Mouse (Mus musculus) midbrain, embryonic 11.5 days (tissue): ENCODE results near the gene Zfp629. TPM values are rescaled to one million over a fixed set of nuclear protein-coding genes. Genes with fewer than 3 reads are reported as not detected.

ENCODE experiments used
- ATAC-seq: fragments of 200-750 bp; cut with Nextera tagmentation; 2 replicates; pipeline ENCODE4 v1.8.0; 2017; ENCODE audit warnings: moderate TSS enrichment, moderate library complexity; ENCODE audit not compliant: low FRiP score
- DNase-seq: peaks from one replicate; pipeline ENCODE4 v3.0.0; 2015; ENCODE audit warnings: low spot score; ENCODE audit errors: missing footprints
- H3K27ac ChIP-seq: fragments of 300-500 bp; sonication (generic); 2 replicates; pipeline ENCODE4 v1.5.1; 2014; ENCODE audit warnings: low read depth, low read length
- H3K27me3 ChIP-seq: fragments of 300-500 bp; sonication (generic); 2 replicates; pipeline ENCODE4 v1.6.1; 2014; ENCODE audit warnings: mild to moderate bottlenecking, low read length, moderate library complexity, mixed read lengths; ENCODE audit not compliant: control insufficient read depth, insufficient read depth
- H3K36me3 ChIP-seq: fragments of 300-500 bp; sonication (generic); 2 replicates; pipeline ENCODE4 v1.6.1; 2014; ENCODE audit warnings: mild to moderate bottlenecking, low read length, moderate library complexity, mixed read lengths; ENCODE audit not compliant: control insufficient read depth, insufficient read depth
- H3K4me1 ChIP-seq: fragments of 300-500 bp; sonication (generic); 2 replicates; pipeline ENCODE4 v1.6.1; 2014; ENCODE audit warnings: low read length; ENCODE audit not compliant: control insufficient read depth, insufficient read depth
- H3K4me2 ChIP-seq: fragments of 300-500 bp; sonication (generic); 2 replicates; pipeline ENCODE4 v1.6.1; 2014; ENCODE audit warnings: mild to moderate bottlenecking, moderate library complexity
- H3K4me3 ChIP-seq: fragments of 300-500 bp; sonication (generic); 2 replicates; pipeline ENCODE4 v1.5.1; 2014; ENCODE audit warnings: low read depth, low read length
- H3K9ac ChIP-seq: fragments of 300-500 bp; sonication (generic); 2 replicates; pipeline ENCODE4 v1.6.1; 2014; ENCODE audit warnings: low read length
- H3K9me3 ChIP-seq: fragments of 300-500 bp; sonication (generic); 2 replicates; pipeline ENCODE4 v1.6.1; 2016; ENCODE audit warnings: low read length; ENCODE audit not compliant: control insufficient read depth
- WGBS: fragments of 180-500 bp; shearing (Covaris S2); extraction: QIAGEN DNeasy Blood & Tissue Kit; methylation state at CpG from one replicate; pipeline ENCODE4 v1.1.7; 2014; 5-methylcytosine and 5-hydroxymethylcytosine counted together
- polyA plus RNA-seq: library from polyadenylated mRNA; unstranded; fragments of >200 nt; fragmentation: Nextera tagmentation; extraction: Ambion mirVana; gene quantifications from 2 replicates; pipeline ENCODE4 v1.2.1, GENCODE M21; 2014

Gene Zfp629
- polyA plus RNA-seq, 1 experiment from 2014 or later, result 34.4 TPM

DNA sequence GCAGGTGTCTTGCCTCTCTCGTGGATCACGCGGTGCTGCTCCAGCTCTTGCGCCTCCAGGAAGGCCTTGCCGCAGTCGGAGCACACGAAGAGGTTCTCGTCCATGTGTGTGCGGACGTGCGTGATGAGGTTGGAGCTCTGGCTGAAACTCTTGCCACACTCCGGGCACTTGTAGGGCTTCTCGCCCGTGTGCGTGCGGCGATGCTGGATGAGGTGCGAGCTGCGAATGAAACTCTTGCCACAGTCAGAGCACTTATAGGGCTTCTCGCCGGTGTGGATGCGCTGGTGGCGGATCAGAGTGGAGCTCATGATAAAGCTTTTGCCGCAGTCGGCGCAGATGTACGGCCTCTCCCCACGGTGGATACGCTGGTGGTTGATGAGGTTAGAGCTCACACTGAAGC lies 4.6 kb downstream of the Zfp629 start:
- no peak overlapping the region for H3K9ac ChIP-seq
- no peak overlapping the region for H3K4me2 ChIP-seq
- H3K27me3 ChIP-seq, result no peaks in the 10 kb centered on the region
- WGBS, result 94% methylated on average over 29 of the region's 29 CpGs
- H3K27ac ChIP-seq, result no peak overlapping the region
- no peak for ATAC-seq
- H3K36me3 ChIP-seq, result peaks cover 35% of the 10 kb centered on the region
- H3K9me3 ChIP-seq, result no peaks in the 10 kb centered on the region
- peaks cover 6% of the 10 kb centered on the region for H3K4me1 ChIP-seq
- no peak for DNase-seq
- no peak overlapping the region for H3K4me3 ChIP-seq

DNA sequence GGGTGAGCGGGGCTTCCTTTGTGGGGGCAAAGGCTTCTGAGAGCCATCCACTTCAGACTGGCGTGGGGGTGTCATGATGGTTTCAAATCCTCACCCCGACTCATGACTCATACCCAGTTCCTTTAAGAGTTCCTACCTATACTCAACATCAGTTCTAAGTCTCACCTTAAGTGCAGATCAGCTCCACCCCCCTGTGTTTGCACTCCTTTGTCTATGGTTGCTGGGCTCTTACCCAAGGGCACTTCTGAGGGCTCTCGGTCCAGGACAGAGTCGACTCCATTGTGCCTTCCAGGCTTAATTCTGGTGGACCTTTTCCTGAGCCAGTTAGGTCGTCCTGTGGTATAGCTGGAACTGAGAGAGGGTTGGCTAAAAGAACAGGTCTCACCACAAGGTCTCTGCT lies 8.4 kb downstream of the Zfp629 start:
- H3K27me3 ChIP-seq, result no peaks in the 10 kb centered on the region
- H3K4me3 ChIP-seq, result no peak overlapping the region
- no peak overlapping the region for H3K27ac ChIP-seq
- H3K36me3 ChIP-seq, result peaks cover 42% of the 10 kb centered on the region
- no peaks in the 10 kb centered on the region for H3K9me3 ChIP-seq
- no peak overlapping the region for H3K4me2 ChIP-seq
- ATAC-seq (no peak), DNase-seq (peak; percentile 73)
- 83% methylated on average over 6 of the region's 6 CpGs for WGBS
- H3K9ac ChIP-seq, result no peak overlapping the region
- no peaks in the 10 kb centered on the region for H3K4me1 ChIP-seq

DNA sequence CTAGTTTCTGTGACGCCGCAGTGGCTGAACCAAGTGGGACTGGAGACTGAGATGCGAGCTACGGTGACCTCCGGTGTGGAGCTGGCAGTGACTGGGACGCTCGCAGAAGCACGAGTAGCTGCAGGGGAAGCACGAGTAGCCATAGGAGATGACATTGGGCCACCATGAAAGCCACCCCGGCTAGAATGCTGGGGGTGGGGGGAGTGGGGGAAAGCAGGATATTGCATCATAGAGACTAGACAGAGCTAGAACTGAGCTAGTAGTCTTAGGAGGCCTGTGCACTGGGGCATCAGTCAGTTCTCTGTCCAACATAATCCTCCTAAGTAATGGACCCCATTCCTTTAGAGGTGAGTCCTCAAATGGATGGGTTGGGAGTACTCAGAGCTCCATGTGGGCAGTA lies 11.3 kb downstream of the Zfp629 start:
- peaks cover 27% of the 10 kb centered on the region for H3K36me3 ChIP-seq
- no peak for ATAC-seq
- 90% methylated on average over 10 of the region's 10 CpGs for WGBS

DNA sequence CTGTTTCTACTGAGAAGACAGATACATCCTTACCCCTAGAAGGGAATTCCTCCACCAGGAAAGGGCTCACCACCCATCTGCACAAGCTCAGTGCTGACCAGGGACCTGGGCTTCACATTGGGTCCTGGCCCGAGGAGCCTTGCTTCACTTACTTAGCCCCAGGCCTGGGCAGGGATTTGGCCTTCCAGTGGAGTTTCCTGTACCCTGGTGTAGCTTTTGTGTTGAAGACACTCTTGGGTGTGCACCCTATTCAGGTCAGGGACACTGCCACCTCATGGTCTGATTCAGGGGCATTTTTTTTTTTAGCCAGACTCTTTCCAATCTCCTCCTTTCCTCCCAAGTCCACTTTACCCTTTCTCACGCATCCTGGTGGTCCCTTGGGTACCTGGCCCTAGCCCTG lies 12.7 kb downstream of the Zfp629 start:
- ATAC-seq (no peak), DNase-seq (no peak)
- Histone ChIP-seq H3K9me3 (no peaks in the 10 kb centered on the region), H3K4me3 (no peak overlapping the region), H3K36me3 (peaks cover 23% of the 10 kb centered on the region), H3K4me2 (no peak overlapping the region), H3K27ac (no peak overlapping the region), H3K4me1 (no peaks in the 10 kb centered on the region), H3K9ac (no peak overlapping the region), H3K27me3 (no peaks in the 10 kb centered on the region)
- WGBS, result 87% methylated on average over 2 of the region's 2 CpGs

More for the DNA sequence above, 11.3 kb downstream of the Zfp629 start:
- Histone ChIP-seq H3K4me3 (no peak overlapping the region), H3K9me3 (no peaks in the 10 kb centered on the region), H3K4me1 (no peaks in the 10 kb centered on the region), H3K4me2 (no peak overlapping the region), H3K9ac (no peak overlapping the region), H3K27ac (no peak overlapping the region), H3K27me3 (no peaks in the 10 kb centered on the region)
- DNase-seq, result no peak

DNA sequence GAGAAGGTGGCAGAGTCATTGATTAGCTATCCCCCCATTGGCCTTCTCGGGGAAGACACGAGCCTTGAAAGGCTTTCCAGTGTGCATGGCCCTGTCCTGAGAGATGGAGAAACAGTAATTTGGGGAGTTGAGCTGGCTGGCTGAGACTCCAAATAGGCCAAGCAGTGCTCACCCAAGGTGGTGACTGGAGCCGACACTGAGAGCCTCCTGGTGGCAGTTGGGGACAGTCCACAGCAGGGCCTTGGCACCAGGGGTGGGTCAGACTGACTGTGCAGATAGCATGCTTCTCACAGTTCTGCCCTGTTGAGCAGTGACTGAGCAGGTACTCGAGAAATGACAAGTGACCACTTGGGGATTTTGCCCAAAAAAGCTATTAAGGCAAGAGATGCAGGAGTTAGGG lies 13.9 kb downstream of the Zfp629 start:
- H3K4me2 ChIP-seq, result no peak overlapping the region
- WGBS, result 90% methylated on average over 4 of the region's 4 CpGs
- no peak for DNase-seq
- H3K4me3 ChIP-seq, result no peak overlapping the region
- H3K36me3 ChIP-seq, result peaks cover 27% of the 10 kb centered on the region
- no peaks in the 10 kb centered on the region for H3K27me3 ChIP-seq
- H3K4me1 ChIP-seq, result no peaks in the 10 kb centered on the region
- no peaks in the 10 kb centered on the region for H3K9me3 ChIP-seq
- no peak overlapping the region for H3K27ac ChIP-seq
- H3K9ac ChIP-seq, result no peak overlapping the region
- no peak for ATAC-seq

DNA sequence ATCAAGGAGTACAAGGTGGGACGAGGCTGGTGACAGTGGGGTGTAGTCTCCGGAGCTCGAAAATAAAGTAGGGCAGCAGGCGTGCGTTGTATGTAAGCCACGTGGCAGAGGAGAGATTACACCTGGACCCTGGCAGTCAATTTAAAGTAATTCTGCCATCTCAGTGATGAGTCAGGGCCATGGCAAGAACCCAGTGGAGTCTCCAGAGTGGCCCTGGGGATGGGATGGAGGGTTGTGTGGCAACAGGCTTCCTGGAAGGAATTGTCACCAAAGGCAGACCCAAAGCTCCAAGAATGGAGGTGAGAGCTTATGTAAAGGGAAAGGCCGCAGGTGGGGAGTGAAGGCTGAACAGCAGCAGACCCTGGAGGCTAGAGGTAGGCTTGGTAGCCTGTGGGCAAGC lies 15.0 kb downstream of the Zfp629 start:
- 94% methylated on average over 7 of the region's 7 CpGs for WGBS
- ATAC-seq, result no peak
- peaks cover 38% of the 10 kb centered on the region for H3K36me3 ChIP-seq

DNA sequence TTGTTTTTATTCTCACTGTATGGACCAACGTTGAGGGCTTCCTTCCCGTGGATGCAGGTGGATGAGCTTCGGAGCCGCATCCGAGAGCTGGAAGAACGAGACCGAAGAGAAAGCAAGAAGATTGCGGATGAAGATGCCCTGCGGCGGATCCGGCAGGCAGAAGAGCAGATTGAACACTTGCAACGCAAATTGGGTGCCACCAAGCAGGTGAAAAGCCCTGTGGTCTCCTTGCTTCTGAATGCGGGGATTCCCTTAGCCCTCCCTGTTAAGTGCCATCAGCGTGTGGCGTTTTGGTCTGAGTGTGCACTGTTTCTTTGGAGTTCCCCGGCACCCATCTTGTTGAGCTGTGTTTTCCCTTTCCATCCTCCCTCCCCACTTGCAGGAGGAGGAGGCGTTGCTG lies 18.9 kb downstream of the Zfp629 start:
- Histone ChIP-seq H3K4me2 (no peak overlapping the region), H3K27ac (no peak overlapping the region), H3K4me1 (no peaks in the 10 kb centered on the region), H3K9me3 (no peaks in the 10 kb centered on the region), H3K4me3 (no peak overlapping the region), H3K9ac (no peak overlapping the region), H3K27me3 (no peaks in the 10 kb centered on the region), H3K36me3 (peaks cover 43% of the 10 kb centered on the region)
- ATAC-seq, result no peak
- WGBS, result 93% methylated on average over 17 of the region's 17 CpGs
- no peak for DNase-seq

More for the DNA sequence above, 15.0 kb downstream of the Zfp629 start:
- H3K27me3 ChIP-seq, result no peaks in the 10 kb centered on the region
- no peak overlapping the region for H3K4me2 ChIP-seq
- no peak overlapping the region for H3K27ac ChIP-seq
- H3K9me3 ChIP-seq, result no peaks in the 10 kb centered on the region
- no peak for DNase-seq
- H3K4me3 ChIP-seq, result no peak overlapping the region
- H3K9ac ChIP-seq, result no peak overlapping the region
- no peaks in the 10 kb centered on the region for H3K4me1 ChIP-seq

DNA sequence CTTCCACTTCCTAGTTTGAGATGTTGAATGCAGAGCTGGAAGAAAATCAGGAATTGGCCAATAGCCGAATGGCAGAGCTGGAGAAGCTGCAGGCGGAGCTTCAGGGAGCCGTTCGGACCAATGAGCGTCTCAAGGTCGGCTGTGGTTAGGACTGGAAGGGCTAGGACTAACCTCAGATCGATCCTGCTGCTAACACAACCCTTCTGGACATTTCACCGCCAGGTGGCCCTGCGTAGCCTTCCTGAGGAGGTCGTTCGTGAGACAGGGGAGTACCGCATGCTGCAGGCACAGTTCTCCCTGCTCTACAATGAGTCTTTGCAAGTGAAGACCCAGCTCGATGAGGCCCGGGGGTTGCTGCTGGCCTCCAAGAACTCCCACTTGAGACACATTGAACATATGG lies 23.0 kb downstream of the Zfp629 start:
- Histone ChIP-seq H3K4me3 (no peak overlapping the region), H3K9me3 (no peaks in the 10 kb centered on the region), H3K4me1 (peaks cover 7% of the 10 kb centered on the region), H3K27me3 (no peaks in the 10 kb centered on the region), H3K9ac (no peak overlapping the region), H3K27ac (no peak overlapping the region), H3K36me3 (peaks cover 43% of the 10 kb centered on the region), H3K4me2 (no peak overlapping the region)
- no peak for DNase-seq
- WGBS, result 89% methylated on average over 14 of the region's 14 CpGs
- no peak for ATAC-seq

DNA sequence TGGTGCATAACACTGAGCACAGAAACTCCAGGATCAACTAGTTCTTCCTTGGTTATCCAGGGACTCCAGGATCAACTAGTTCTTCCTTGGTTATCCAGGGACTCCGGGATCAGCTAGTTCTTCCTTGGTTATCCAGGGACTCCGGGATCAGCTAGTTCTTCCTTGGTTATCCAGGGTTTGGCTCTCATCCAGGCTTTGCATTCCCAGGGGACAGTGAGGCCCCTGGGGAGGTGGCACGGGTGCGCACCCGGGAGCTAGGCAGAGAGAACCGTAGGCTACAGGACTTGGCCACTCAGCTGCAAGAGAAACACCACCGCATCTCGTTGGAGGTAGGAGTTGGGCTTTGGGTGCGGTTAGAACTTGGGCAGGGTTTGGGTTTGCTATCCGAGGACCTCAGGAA lies 24.5 kb downstream of the Zfp629 start:
- Histone ChIP-seq H3K9ac (no peak overlapping the region), H3K9me3 (no peaks in the 10 kb centered on the region), H3K4me2 (no peak overlapping the region), H3K27ac (no peak overlapping the region), H3K4me3 (no peak overlapping the region), H3K4me1 (peaks cover 13% of the 10 kb centered on the region), H3K27me3 (no peaks in the 10 kb centered on the region), H3K36me3 (peaks cover 31% of the 10 kb centered on the region)
- ATAC-seq (no peak), DNase-seq (no peak)
- WGBS, result 94% methylated on average over 10 of the region's 10 CpGs

DNA sequence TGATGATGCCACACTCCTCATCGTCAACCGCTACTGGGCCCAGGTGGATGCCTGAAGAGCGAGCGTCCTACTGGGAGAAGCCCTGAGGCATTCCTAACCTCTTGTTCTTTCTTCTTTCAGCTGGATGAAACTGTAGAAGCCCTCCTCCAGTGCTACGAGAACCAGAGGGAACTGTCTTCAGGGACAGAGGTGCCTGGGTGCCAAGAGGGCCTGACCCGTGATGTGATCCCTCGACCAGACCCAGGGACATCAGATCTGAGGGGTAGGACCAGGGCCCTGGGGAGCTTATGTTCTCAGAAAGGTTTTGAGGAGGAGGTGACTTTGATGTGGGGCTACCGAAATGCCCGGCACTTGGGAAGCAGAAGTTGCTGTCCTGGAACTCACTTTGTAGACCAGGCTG lies 26.0 kb downstream of the Zfp629 start:
- peak overlapping the region; percentile 82 for H3K4me3 ChIP-seq
- peaks cover 18% of the 10 kb centered on the region for H3K36me3 ChIP-seq
- H3K4me1 ChIP-seq, result peaks cover 13% of the 10 kb centered on the region
- 93% methylated on average over 9 of the region's 9 CpGs for WGBS
- peak overlapping the region; percentile 81; the same call in 1 of the 2 replicates for H3K9ac ChIP-seq
- DNase-seq (no peak), ATAC-seq (no peak)
- H3K27me3 ChIP-seq, result no peaks in the 10 kb centered on the region
- H3K4me2 ChIP-seq, result peak overlapping the region; percentile 88
- no peaks in the 10 kb centered on the region for H3K9me3 ChIP-seq
- H3K27ac ChIP-seq, result no peak overlapping the region
